Mouse (Mus musculus) spleen, embryonic (tissue): ENCODE results near the gene Gpr108.

Experiments used
- CTCF ChIA-PET: fragments of 350-600 bp; sonication (Branson Sonifier 250); formaldehyde crosslinking; loops from one replicate; lab custom pipeline; 2022; lab: Charles Lee

Gene Gpr108

GRCm38 (mm10) chr17:57247393-57248200, 649 bp downstream of the Gpr108 start:
- CTCF ChIA-PET: interaction anchor here (0.5 to 1.5 kb wide), 6 partner anchors 13 to 87 kb away, joined by 3 to 6 read pairs (median 3); no protein-coding TSS in a partner anchor

GRCm38 (mm10) chr17:57246663-57247392, 1.4 kb downstream of the Gpr108 start:
- CTCF ChIA-PET: interaction anchor here (0.6 kb wide), 1 partner anchor 195 kb away, joined by 3 read pairs; no protein-coding TSS in a partner anchor

- CTCF ChIA-PET: no interaction called here
Measured at GRCm38 (mm10) chr17:57245311-57245929, 2.8 kb downstream of the Gpr108 start.

- CTCF ChIA-PET: no interaction called here
Measured at GRCm38 (mm10) chr17:57243650-57244370, 4.4 kb downstream of the Gpr108 start.

GRCm38 (mm10) chr17:57237181-57237580, 11.1 kb downstream of the Gpr108 start:
- CTCF ChIA-PET: no interaction called here

GRCm38 (mm10) chr17:57235803-57236202, 12.4 kb downstream of the Gpr108 start:
- CTCF ChIA-PET: no interaction called here

GRCm38 (mm10) chr17:57234254-57234928, 13.9 kb downstream of the Gpr108 start:
- CTCF ChIA-PET: interaction anchor here (0.6 to 0.9 kb wide), 3 partner anchors 13 to 78 kb away, joined by 3 read pairs; no protein-coding TSS in a partner anchor

GRCm38 (mm10) chr17:57233038-57233437, 15.2 kb downstream of the Gpr108 start:
- CTCF ChIA-PET: no interaction called here

GRCm38 (mm10) chr17:57232200-57232599, 16.0 kb downstream of the Gpr108 start:
- CTCF ChIA-PET: no interaction called here

GRCm38 (mm10) chr17:57231321-57231771, 16.9 kb downstream of the Gpr108 start:
- CTCF ChIA-PET: no interaction called here

GRCm38 (mm10) chr17:57230728-57231125, 17.5 kb downstream of the Gpr108 start:
- CTCF ChIA-PET: interaction anchor here (0.6 kb wide), 2 partner anchors 9 to 67 kb away, joined by 3 to 5 read pairs; no protein-coding TSS in a partner anchor

GRCm38 (mm10) chr17:57229851-57230727, 18.2 kb downstream of the Gpr108 start:
- CTCF ChIA-PET: interaction anchor here (0.6 to 0.7 kb wide), 3 partner anchors 9 to 300 kb away, joined by 3 to 14 read pairs (median 5); no protein-coding TSS in a partner anchor

GRCm38 (mm10) chr17:57228873-57229272, 19.4 kb downstream of the Gpr108 start:
- CTCF ChIA-PET: interaction anchor here (0.7 kb wide), 1 partner anchor 299 kb away, joined by 14 read pairs; no protein-coding TSS in a partner anchor

GRCm38 (mm10) chr17:57228014-57228413, 20.2 kb downstream of the Gpr108 start, which contains the start of gene C3:
C3 (minus strand) TSS chr17:57228136.
- CTCF ChIA-PET: no interaction called here

- CTCF ChIA-PET: no interaction called here
Measured at GRCm38 (mm10) chr17:57227468-57227867, 20.8 kb downstream of the Gpr108 start.

GRCm38 (mm10) chr17:57223313-57223712, 24.9 kb downstream of the Gpr108 start:
- CTCF ChIA-PET: no interaction called here

- CTCF ChIA-PET: interaction anchor here (0.7 kb wide), 1 partner anchor 9 kb away, joined by 3 read pairs; no protein-coding TSS in a partner anchor
Measured at GRCm38 (mm10) chr17:57221911-57222310, 26.3 kb downstream of the Gpr108 start.

- CTCF ChIA-PET: interaction anchor here (0.5 to 2.4 kb wide), 3 partner anchors 14 to 545 kb away, joined by 3 to 16 read pairs (median 4); no protein-coding TSS in a partner anchor
Measured at GRCm38 (mm10) chr17:57219884-57220207, 28.4 kb downstream of the Gpr108 start.
